Mouse (Mus musculus) cerebellum, adult 2 months (tissue): Measurements from ENCODE around the gene Wnt3. TPM values are rescaled to one million over a fixed set of nuclear protein-coding genes. Genes with fewer than 3 reads are reported as not detected.

Source experiments
- DNase-seq, 2 experiments: peaks; one replicate each; pipeline ENCODE4 v3.0.0; 2021
- H3K27ac ChIP-seq: fragments of 200-500 bp; 2 replicates; pipeline ENCODE4 v1.5.1; 2012; ENCODE audit warnings: low read length, control low read depth, inconsistent platforms; ENCODE audit not compliant: insufficient read depth
- H3K27me3 ChIP-seq: fragments of 200-500 bp; 2 replicates; pipeline ENCODE4 v1.6.1; 2012; ENCODE audit warnings: inconsistent platforms, mild to moderate bottlenecking, low read length, moderate library complexity; ENCODE audit not compliant: control insufficient read depth, insufficient read depth
- H3K4me1 ChIP-seq: fragments of 200-500 bp; 2 replicates; pipeline ENCODE4 v1.6.1; 2011; ENCODE audit warnings: low read length; ENCODE audit not compliant: control insufficient read depth, insufficient read depth
- H3K4me3 ChIP-seq: fragments of 200-500 bp; replicated peaks from 2 replicates; pipeline ENCODE3; 2011; ENCODE audit warnings: mild to moderate bottlenecking, low read depth, low read length, control low read depth; ENCODE audit not compliant: insufficient read depth
- CTCF ChIP-seq: fragments of 200-500 bp; IDR thresholded peaks from 2 replicates; pipeline ENCODE4 v1.5.1; 2011; ENCODE audit warnings: low read depth, mild to moderate bottlenecking, control low read depth, low read length, moderate library complexity, borderline replicate concordance; ENCODE audit not compliant: insufficient read depth
- POLR2A ChIP-seq: fragments of 200-500 bp; IDR thresholded peaks from 2 replicates; pipeline ENCODE4 v1.6.1; 2011; ENCODE audit warnings: low read length, control low read depth, borderline replicate concordance; ENCODE audit not compliant: insufficient read depth
- WGBS: fragments of 180-500 bp; shearing (Covaris S2); methylation state at CpG from one replicate; pipeline ENCODE4 v1.1.7; 2018; 5-methylcytosine and 5-hydroxymethylcytosine counted together
- polyA plus RNA-seq: library from polyadenylated mRNA; depleted of rRNA; stranded (reverse); fragments of >200 nt; gene quantifications from 2 replicates; pipeline ENCODE4 v1.2.3, GENCODE M21; 2012; rRNA removed

Wnt3 gene
- polyA plus RNA-seq, 1 experiment = 13.6 TPM

GRCm38 (mm10) chr11:103858760-103859159 is 84.8 kb downstream of the Wnt3 start:
- no peak overlapping the region for H3K27ac ChIP-seq
- no peaks in the 10 kb centered on the region for H3K4me1 ChIP-seq
- WGBS = 70% methylated on average over 5 of the region's 5 CpGs
- TF ChIP-seq POLR2A (no peak), CTCF (no peak)
- no peak for DNase-seq
- no peak overlapping the region for H3K4me3 ChIP-seq
- no peaks in the 10 kb centered on the region for H3K27me3 ChIP-seq

GRCm38 (mm10) chr11:103859933-103860610 is 86.1 kb downstream of the Wnt3 start:
- TF ChIP-seq POLR2A = no peak
- no peak for TF ChIP-seq CTCF
- H3K4me1 ChIP-seq = no peaks in the 10 kb centered on the region
- 88% methylated on average over 4 of the region's 4 CpGs for WGBS

GRCm38 (mm10) chr11:103862951-103863350 is 89.0 kb downstream of the Wnt3 start:
- no peak overlapping the region for H3K27ac ChIP-seq
- no peaks in the 10 kb centered on the region for H3K4me1 ChIP-seq
- TF ChIP-seq POLR2A (no peak), CTCF (no peak)
- DNase-seq = no peak
- WGBS = 93% methylated on average over 8 of the region's 8 CpGs
- H3K27me3 ChIP-seq = no peaks in the 10 kb centered on the region
- no peak overlapping the region for H3K4me3 ChIP-seq

More at GRCm38 (mm10) chr11:103859933-103860610, 86.1 kb downstream of the Wnt3 start:
- H3K27ac ChIP-seq = no peak overlapping the region
- H3K27me3 ChIP-seq = no peaks in the 10 kb centered on the region
- no peak for DNase-seq
- H3K4me3 ChIP-seq = no peak overlapping the region

GRCm38 (mm10) chr11:103864486-103864885 is 90.5 kb downstream of the Wnt3 start:
- no peak for TF ChIP-seq POLR2A
- no peak for TF ChIP-seq CTCF
- Histone ChIP-seq H3K27me3 (no peaks in the 10 kb centered on the region), H3K4me3 (no peak overlapping the region), H3K4me1 (no peaks in the 10 kb centered on the region), H3K27ac (no peak overlapping the region)
- WGBS = 80% methylated on average over 4 of the region's 4 CpGs
- DNase-seq = no peak

- DNase-seq = no peak
- no peak overlapping the region for H3K4me3 ChIP-seq
- H3K27ac ChIP-seq = no peak overlapping the region
- no peaks in the 10 kb centered on the region for H3K27me3 ChIP-seq
- WGBS = 73% methylated on average over 7 of the region's 7 CpGs
- TF ChIP-seq CTCF = no peak
- no peak for TF ChIP-seq POLR2A
- H3K4me1 ChIP-seq = no peaks in the 10 kb centered on the region
Measured at GRCm38 (mm10) chr11:103865346-103865745, 91.4 kb downstream of the Wnt3 start.

Other genes starting within 250 kb of the Wnt3 start
- gene Gm884, start 153.0 kb upstream of the Wnt3 start, polyA plus RNA-seq = not detected in 2 replicates
- gene Lyzl6, start 135.3 kb upstream of the Wnt3 start, polyA plus RNA-seq = 0.19 TPM in 1 of 2 replicates, not detected in the other
- gene Rprml, start 124.6 kb upstream of the Wnt3 start, polyA plus RNA-seq = 5.8 and 6.9 TPM in 2 replicates
- 86.5 and 87.4 TPM in 2 replicates for gene Gosr2, start 76.3 kb upstream of the Wnt3 start, polyA plus RNA-seq
- 1.0 and 1.1 TPM in 2 replicates for gene Wnt9b, start 24.3 kb upstream of the Wnt3 start, polyA plus RNA-seq
- 472 and 511 TPM in 2 replicates for gene Nsf, start 179.9 kb downstream of the Wnt3 start, polyA plus RNA-seq
- 55.0 and 57.2 TPM in 2 replicates for gene Arf2, start 192.6 kb downstream of the Wnt3 start, polyA plus RNA-seq